Mouse (Mus musculus) brain, embryonic 14.5 days (tissue): Measurements from ENCODE around the gene Idi1.
"Not testable (repeated sequence)": the region's sequence is repeated elsewhere in the genome, so short reads cannot be mapped to it uniquely, and the experiment has no call there.

Experiments used
- CTCF ChIP-seq: fragments of 200-500 bp; IDR thresholded peaks from 2 replicates; pipeline ENCODE4 v1.5.1; 2012; ENCODE audit warnings: inconsistent platforms, mild to moderate bottlenecking, moderate library complexity, borderline replicate concordance; ENCODE audit not compliant: insufficient read depth, insufficient read length; ENCODE audit errors: extremely low read depth
- POLR2A ChIP-seq: fragments of 200-500 bp; IDR thresholded peaks from 2 replicates; pipeline ENCODE4 v1.6.1; 2012; ENCODE audit warnings: mild to moderate bottlenecking, inconsistent platforms, borderline replicate concordance; ENCODE audit not compliant: poor library complexity, insufficient read depth, insufficient read length, severe bottlenecking; ENCODE audit errors: extremely low read depth

- TF ChIP-seq CTCF, POLR2A: not testable (repeated sequence)
These were observed 20.7 kb downstream of the Idi1 start for GRCm38 (mm10) chr13:8905986-8906385.
